9 mouse cellular contexts compared by ENCODE assay signal in genomic region chr1:92453751-92454445, GRCm38 (mm10). TPM values are rescaled to one million over a fixed set of nuclear protein-coding genes. Genes with fewer than 3 reads are reported as not detected.
DNase-seq lines count a peak whose midpoint lies in the region; ATAC-seq and TF ChIP-seq lines count a peak whose summit lies in the region.
"Had no signal": no experiment of that assay in that cellular context is flagged by ENCODE, and none has a peak within 500 bp of the region (broad histone marks: within the 10 kb centered on the region; RNA-seq: fewer than 3 reads in every experiment).

No protein-coding gene starts in this region.

- H3K4me3 ChIP-seq in forebrain, embryonic 13.5 days = no peak overlapping the region
- no peak overlapping the region for H3K4me3 ChIP-seq in forebrain, embryonic 10.5 days
- H3K4me3 ChIP-seq in liver, postnatal 0 days (ENCODE audit: low read depth, low read length) = no peak overlapping the region
- no peak overlapping the region for H3K4me3 ChIP-seq in liver, embryonic 12.5 days

- H3K27ac ChIP-seq in forebrain, embryonic 13.5 days = no peak overlapping the region
- H3K27ac ChIP-seq in forebrain, embryonic 10.5 days = no peak overlapping the region
- H3K27ac ChIP-seq in liver, postnatal 0 days (ENCODE audit: low read depth) = no peak overlapping the region
- H3K27ac ChIP-seq in liver, embryonic 12.5 days = no peak overlapping the region

- H3K4me1 ChIP-seq in forebrain, embryonic 13.5 days = no peaks in the 10 kb centered on the region
- no peaks in the 10 kb centered on the region for H3K4me1 ChIP-seq in forebrain, embryonic 10.5 days
- no peaks in the 10 kb centered on the region for H3K4me1 ChIP-seq in liver, postnatal 0 days (ENCODE audit: insufficient read depth)
- no peaks in the 10 kb centered on the region for H3K4me1 ChIP-seq in liver, embryonic 12.5 days

- H3K36me3 ChIP-seq in forebrain, embryonic 13.5 days (ENCODE audit: poor library complexity, severe bottlenecking) = peaks cover 90% of the 10 kb centered on the region
- H3K36me3 ChIP-seq in forebrain, embryonic 10.5 days (replicated peaks) = peaks cover 97% of the 10 kb centered on the region
- peaks cover 77% of the 10 kb centered on the region for H3K36me3 ChIP-seq in liver, postnatal 0 days (replicated peaks; ENCODE audit: insufficient read depth, low read length)
- H3K36me3 ChIP-seq in liver, embryonic 12.5 days = peaks cover 95% of the 10 kb centered on the region

- WGBS in forebrain, embryonic 13.5 days = 78% methylated on average over 8 of the region's 8 CpGs
- WGBS in forebrain, embryonic 10.5 days = 79% methylated on average over 8 of the region's 8 CpGs
- 63% methylated on average over 8 of the region's 8 CpGs for WGBS in liver, postnatal 0 days (ENCODE audit: insufficient replicate concordance)
- WGBS in liver, embryonic 12.5 days (ENCODE audit: insufficient replicate concordance) = 61% methylated on average over 8 of the region's 8 CpGs

- ATAC-seq in forebrain, embryonic 13.5 days = 0 out of 2 replicates have a peak, but pooled peaks have one; percentile 27
- ATAC-seq in liver, postnatal 0 days = no peak
- ATAC-seq in liver, embryonic 12.5 days = no peak
- peak; percentile 72; the same call in 1 of the 2 replicates for ATAC-seq in common myeloid progenitor, adult 5-6 weeks (replicated peaks; ENCODE audit: low read depth, poor library complexity, severe bottlenecking)

- H3K27me3 ChIP-seq in forebrain, embryonic 13.5 days = no peaks in the 10 kb centered on the region
- no peaks in the 10 kb centered on the region for H3K27me3 ChIP-seq in forebrain, embryonic 10.5 days (ENCODE audit: poor library complexity, severe bottlenecking)
- H3K27me3 ChIP-seq in liver, postnatal 0 days (ENCODE audit: insufficient read depth, low read length) = no peaks in the 10 kb centered on the region
- H3K27me3 ChIP-seq in liver, embryonic 12.5 days (replicated peaks) = no peaks in the 10 kb centered on the region

- peak; percentile 67 for TF ChIP-seq CTCF in liver, postnatal 0 days (IDR thresholded peaks at IDR 0.05; ENCODE audit: low read depth)

- TF ChIP-seq EP300 in liver, postnatal 0 days (IDR thresholded peaks at IDR 0.05; ENCODE audit: low read depth) = no peak

- 0 out of 2 replicates have a peak, but pooled peaks cover 4% of the 10 kb centered on the region for H3K9me3 ChIP-seq in forebrain, embryonic 13.5 days (replicated peaks)
- no peaks in the 10 kb centered on the region for H3K9me3 ChIP-seq in forebrain, embryonic 10.5 days
- H3K9me3 ChIP-seq in liver, postnatal 0 days (ENCODE audit: low read length) = no peaks in the 10 kb centered on the region
- no peaks in the 10 kb centered on the region for H3K9me3 ChIP-seq in liver, embryonic 12.5 days (replicated peaks)

- H3K9ac ChIP-seq in forebrain, embryonic 13.5 days = no peak overlapping the region
- no peak overlapping the region for H3K9ac ChIP-seq in liver, postnatal 0 days (replicated peaks)
- H3K9ac ChIP-seq in liver, embryonic 12.5 days = no peak overlapping the region

- H3K4me2 ChIP-seq in forebrain, embryonic 13.5 days = no peak overlapping the region
- H3K4me2 ChIP-seq in liver, postnatal 0 days (ENCODE audit: low read depth, low read length) = no peak overlapping the region
- no peak overlapping the region for H3K4me2 ChIP-seq in liver, embryonic 12.5 days

- DNase-seq in forebrain, embryonic 10.5 days (ENCODE audit: extremely low spot score, low spot score) = no peak
- no peak for DNase-seq in liver, postnatal 0 days
- peak; percentile 69 for DNase-seq in retina, embryonic 14.5 days (ENCODE audit: low spot score)
- DNase-seq in layer of hippocampus, postnatal 36 days = no peak
- no peak for DNase-seq in thymus, postnatal 4 days

RNA-seq across cellular contexts. Expression of gene Ndufa10, which starts 19.8 kb away (rescaled TPM):
- polyA plus RNA-seq in forebrain, embryonic 13.5 days (2015; fragmentation: Nextera tagmentation; extraction: Ambion mirVana) = 262 and 301 TPM in 2 replicates
- 301 and 314 TPM in 2 replicates for polyA plus RNA-seq in forebrain, embryonic 10.5 days (2016; fragmentation: Nextera tagmentation; extraction: Ambion mirVana)
- polyA plus RNA-seq in liver, postnatal 0 days (2015; fragmentation: Nextera tagmentation; extraction: Ambion mirVana) = 204 and 210 TPM in 2 replicates
- polyA plus RNA-seq in liver, embryonic 12.5 days (2016; fragmentation: Nextera tagmentation; extraction: Ambion mirVana) = 169 and 179 TPM in 2 replicates
- total RNA-seq in common myeloid progenitor, adult 5-6 weeks (2017) = 93.3 and 103 TPM in 2 replicates
- 100 to 1,000 TPM; 258 to 259 TPM for total RNA-seq in layer of hippocampus, postnatal 36 days (2021)

RNA-seq across cellular contexts. Expression of gene Olfr1416, which starts 31.0 kb away (rescaled TPM):
- polyA plus RNA-seq in forebrain, embryonic 13.5 days (2015; fragmentation: Nextera tagmentation; extraction: Ambion mirVana) = not detected in 2 replicates
- not detected in 2 replicates for polyA plus RNA-seq in forebrain, embryonic 10.5 days (2016; fragmentation: Nextera tagmentation; extraction: Ambion mirVana)
- polyA plus RNA-seq in liver, postnatal 0 days (2015; fragmentation: Nextera tagmentation; extraction: Ambion mirVana) = not detected in 2 replicates
- not detected in 2 replicates for polyA plus RNA-seq in liver, embryonic 12.5 days (2016; fragmentation: Nextera tagmentation; extraction: Ambion mirVana)
- not detected in 2 replicates for total RNA-seq in common myeloid progenitor, adult 5-6 weeks (2017)
- total RNA-seq in layer of hippocampus, postnatal 36 days (2021) = not detected

RNA-seq across cellular contexts. Expression of gene Olfr1415, which starts 42.0 kb away (rescaled TPM):
- not detected in 2 replicates for polyA plus RNA-seq in forebrain, embryonic 13.5 days (2015; fragmentation: Nextera tagmentation; extraction: Ambion mirVana)
- not detected in 2 replicates for polyA plus RNA-seq in forebrain, embryonic 10.5 days (2016; fragmentation: Nextera tagmentation; extraction: Ambion mirVana)
- not detected in 2 replicates for polyA plus RNA-seq in liver, postnatal 0 days (2015; fragmentation: Nextera tagmentation; extraction: Ambion mirVana)
- not detected in 2 replicates for polyA plus RNA-seq in liver, embryonic 12.5 days (2016; fragmentation: Nextera tagmentation; extraction: Ambion mirVana)
- not detected in 2 replicates for total RNA-seq in common myeloid progenitor, adult 5-6 weeks (2017)
- total RNA-seq in layer of hippocampus, postnatal 36 days (2021) = not detected
- total RNA-seq: neutrophil, adult 5-6 weeks had no signal

Comparison
In these comparisons a context has a peak if more than half of its experiments do, and no peak if none do; other contexts are left out.
1. ATAC-seq: peak in forebrain, embryonic 13.5 days (single experiment) and common myeloid progenitor, adult 5-6 weeks (single experiment); none in liver, postnatal 0 days (single experiment) and liver, embryonic 12.5 days (single experiment).